Mouse (Mus musculus): ENCODE measurements around the gene Mfsd4a.

GRCm38 (mm10) chr1:132005466-132005865, 62.4 kb downstream of the Mfsd4a start:
- TF ChIP-seq POLR2A (IDR thresholded peaks at IDR 0.05; ENCODE audit: borderline replicate concordance, insufficient read depth, low read length) (no peak), CTCF (IDR thresholded peaks at IDR 0.05; ENCODE audit: borderline replicate concordance, insufficient read depth, low read depth, low read length) (no peak)
